Mouse (Mus musculus) MEL (cell line): ENCODE data around the gene Adamts16.

Source experiments
- CTCF ChIP-seq, 3 experiments: IDR thresholded peaks in 2 of 3; conservative IDR thresholded peaks in 1 of 3; 2 replicates each; pipeline ENCODE4 v1.5.1; 2011 to 2012; ENCODE audit warnings: low read length in 3 of 3, low read depth in 2 of 3, mild to moderate bottlenecking in 2 of 3, improper control_type of control experiment in 1 of 3, inconsistent platforms in 1 of 3, mixed read lengths in 1 of 3, moderate library complexity in 1 of 3; ENCODE audit not compliant: control insufficient read depth in 1 of 3, insufficient read depth in 1 of 3, poor library complexity in 1 of 3, severe bottlenecking in 1 of 3
- E2F4 ChIP-seq: IDR thresholded peaks from 2 replicates; pipeline ENCODE4 v1.6.1; 2011; ENCODE audit warnings: low read depth, low read length, improper control_type of control experiment, borderline replicate concordance
- POLR2A ChIP-seq, 2 experiments: IDR thresholded peaks; 2 replicates each; pipeline ENCODE4 v1.6.1; 2011 to 2012; ENCODE audit warnings: low read length in 2 of 2, mild to moderate bottlenecking in 2 of 2, control low read depth in 1 of 2, improper control_type of control experiment in 1 of 2, low read depth in 1 of 2, moderate library complexity in 1 of 2; ENCODE audit not compliant: control insufficient read depth in 1 of 2, insufficient read depth in 1 of 2, poor library complexity in 1 of 2
- POLR2AphosphoS5 ChIP-seq: IDR thresholded peaks from 2 replicates; pipeline ENCODE4 v1.6.1; 2012; ENCODE audit warnings: low read depth, borderline replicate concordance, mild to moderate bottlenecking, inconsistent platforms, low read length, moderate library complexity, mixed read lengths
- RAD21 ChIP-seq: IDR thresholded peaks from 2 replicates; pipeline ENCODE4 v1.6.1; 2011; ENCODE audit warnings: mild to moderate bottlenecking, low read depth, low read length, improper control_type of control experiment
- USF1 ChIP-seq: IDR thresholded peaks from 2 replicates; pipeline ENCODE4 v1.6.1; 2014; ENCODE audit warnings: low read depth, mild to moderate bottlenecking, inconsistent platforms, low read length, improper control_type of control experiment, moderate library complexity
- ZC3H11A ChIP-seq: IDR thresholded peaks from 2 replicates; pipeline ENCODE4 v1.6.1; 2012; ENCODE audit warnings: low read depth, mild to moderate bottlenecking, inconsistent platforms, low read length, improper control_type of control experiment

DNA sequence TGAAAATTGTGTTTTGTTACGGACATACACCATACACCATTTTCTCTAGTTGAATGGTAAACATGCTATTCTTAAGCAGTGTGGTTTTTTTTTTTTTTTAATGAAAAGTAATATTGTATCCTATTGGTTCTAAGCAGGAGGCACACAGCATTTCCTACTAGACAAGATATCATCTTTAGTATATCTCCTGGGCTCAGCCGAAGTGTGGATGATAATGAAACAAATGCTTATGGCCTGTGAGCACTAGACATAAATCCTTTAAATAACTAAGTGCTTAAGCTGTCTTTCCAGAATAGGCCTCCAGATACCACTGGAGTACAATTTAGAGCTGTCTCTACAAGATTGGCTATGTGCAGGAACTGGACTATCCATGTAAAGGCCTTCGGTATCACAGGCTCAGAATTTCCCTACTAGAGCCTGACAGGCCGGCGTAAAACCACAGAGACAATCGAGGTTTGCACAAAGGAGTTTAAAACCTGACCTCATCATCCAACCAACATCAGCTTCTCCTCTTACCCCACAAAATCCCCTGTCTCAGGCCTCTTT is 8.9 kb downstream of the Adamts16 start:
- TF ChIP-seq USF1 = no peak
- TF ChIP-seq POLR2A (IDR thresholded peaks at IDR 0.05; ENCODE audit: control insufficient read depth in 1 of 2, insufficient read depth in 1 of 2, low read depth in 1 of 2, low read length in 2 of 2, poor library complexity in 1 of 2) = no peak
- no peak for TF ChIP-seq CTCF (IDR thresholded peaks at IDR 0.05 in 2 of 3, conservative IDR thresholded peaks at IDR 0.05 in 1 of 3; ENCODE audit: control insufficient read depth in 1 of 3, insufficient read depth in 1 of 3, low read depth in 2 of 3, low read length in 3 of 3, poor library complexity in 1 of 3, severe bottlenecking in 1 of 3)
- TF ChIP-seq E2F4 = no peak
- no peak for TF ChIP-seq ZC3H11A
- TF ChIP-seq RAD21 = no peak
- TF ChIP-seq POLR2AphosphoS5 = no peak
